Mouse (Mus musculus): ENCODE measurements around the gene Ddx42. TPM values are rescaled to one million over a fixed set of nuclear protein-coding genes. Genes with fewer than 3 reads are reported as not detected.

Ddx42 gene
- polyA plus RNA-seq, 1 experiment = not detected

DNA sequence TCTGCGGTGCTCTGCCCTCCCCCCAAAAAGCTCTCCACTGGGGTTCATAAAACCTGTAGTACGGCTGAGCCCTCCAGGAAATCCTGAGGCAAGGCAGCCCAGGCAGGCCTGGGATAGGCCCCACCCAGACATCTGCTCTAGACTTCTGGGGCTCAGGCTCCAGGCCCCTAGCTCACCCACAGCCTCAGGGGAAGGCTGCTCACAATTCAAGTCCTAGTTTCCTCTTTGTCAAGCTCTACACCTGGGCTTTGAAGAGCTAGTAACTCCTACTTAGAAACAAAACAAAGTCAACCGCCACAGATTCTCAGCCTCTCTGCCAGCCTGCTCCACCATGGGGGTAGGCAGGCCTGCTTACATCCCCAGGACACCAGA, 52.3 kb downstream of the Ddx42 start:
- H3K27ac ChIP-seq (ENCODE audit: insufficient read depth, low read depth, low read length) = no peak overlapping the region
- peaks cover 30% of the 10 kb centered on the region for H3K4me1 ChIP-seq (ENCODE audit: control insufficient read depth, insufficient read depth, low read length)
- TF ChIP-seq POLR2A (IDR thresholded peaks at IDR 0.05; ENCODE audit: insufficient read depth, low read depth, low read length) = no peak
- TF ChIP-seq CTCF (IDR thresholded peaks at IDR 0.05; ENCODE audit: insufficient read depth, low read depth, low read length) = no peak
- H3K4me3 ChIP-seq (ENCODE audit: insufficient read depth, low read depth, low read length) = no peak overlapping the region
- 72% methylated on average over 3 of the region's 3 CpGs for WGBS

DNA sequence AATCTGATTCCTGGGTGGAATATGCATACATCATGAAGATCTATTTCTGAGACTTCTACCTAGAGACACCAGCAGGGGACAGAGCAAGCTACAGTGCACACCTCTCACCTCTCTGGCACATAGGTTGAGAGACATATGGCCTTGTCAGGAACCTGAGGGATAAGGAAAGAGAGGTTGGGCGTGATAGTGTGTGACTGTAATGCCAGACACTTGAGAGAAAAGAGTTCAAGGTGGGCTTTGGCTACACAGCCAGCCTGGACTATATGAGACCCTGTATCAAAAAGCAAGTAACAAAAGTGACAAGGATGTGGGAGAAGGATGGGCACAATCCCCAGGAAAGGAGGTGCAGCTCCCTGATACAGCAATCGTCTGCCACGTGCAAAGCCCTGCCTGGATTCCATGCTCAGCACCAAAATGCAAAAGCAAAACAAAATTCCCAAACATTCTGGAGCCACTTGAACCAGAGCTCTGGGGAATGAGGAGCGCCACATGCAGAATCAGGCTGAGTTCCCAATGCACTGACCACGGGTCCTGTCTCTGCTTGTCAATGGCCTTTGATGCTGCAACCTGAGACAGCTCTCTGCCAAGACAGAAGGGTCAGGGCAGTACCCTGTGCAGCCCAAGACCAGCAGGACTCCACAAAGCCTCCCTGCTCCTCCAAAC, 54.5 kb downstream of the Ddx42 start:
- WGBS = 27% methylated on average over 5 of the region's 5 CpGs
- peaks cover 30% of the 10 kb centered on the region for H3K4me1 ChIP-seq (ENCODE audit: control insufficient read depth, insufficient read depth, low read length)
- H3K27ac ChIP-seq (ENCODE audit: insufficient read depth, low read depth, low read length) = peak overlapping the region; percentile 45; the same call in 1 of the 2 replicates
- H3K4me3 ChIP-seq (ENCODE audit: insufficient read depth, low read depth, low read length) = peak overlapping the region; percentile 77
- TF ChIP-seq POLR2A (IDR thresholded peaks at IDR 0.05; ENCODE audit: insufficient read depth, low read depth, low read length) (no peak), CTCF (IDR thresholded peaks at IDR 0.05; ENCODE audit: insufficient read depth, low read depth, low read length) (no peak)

DNA sequence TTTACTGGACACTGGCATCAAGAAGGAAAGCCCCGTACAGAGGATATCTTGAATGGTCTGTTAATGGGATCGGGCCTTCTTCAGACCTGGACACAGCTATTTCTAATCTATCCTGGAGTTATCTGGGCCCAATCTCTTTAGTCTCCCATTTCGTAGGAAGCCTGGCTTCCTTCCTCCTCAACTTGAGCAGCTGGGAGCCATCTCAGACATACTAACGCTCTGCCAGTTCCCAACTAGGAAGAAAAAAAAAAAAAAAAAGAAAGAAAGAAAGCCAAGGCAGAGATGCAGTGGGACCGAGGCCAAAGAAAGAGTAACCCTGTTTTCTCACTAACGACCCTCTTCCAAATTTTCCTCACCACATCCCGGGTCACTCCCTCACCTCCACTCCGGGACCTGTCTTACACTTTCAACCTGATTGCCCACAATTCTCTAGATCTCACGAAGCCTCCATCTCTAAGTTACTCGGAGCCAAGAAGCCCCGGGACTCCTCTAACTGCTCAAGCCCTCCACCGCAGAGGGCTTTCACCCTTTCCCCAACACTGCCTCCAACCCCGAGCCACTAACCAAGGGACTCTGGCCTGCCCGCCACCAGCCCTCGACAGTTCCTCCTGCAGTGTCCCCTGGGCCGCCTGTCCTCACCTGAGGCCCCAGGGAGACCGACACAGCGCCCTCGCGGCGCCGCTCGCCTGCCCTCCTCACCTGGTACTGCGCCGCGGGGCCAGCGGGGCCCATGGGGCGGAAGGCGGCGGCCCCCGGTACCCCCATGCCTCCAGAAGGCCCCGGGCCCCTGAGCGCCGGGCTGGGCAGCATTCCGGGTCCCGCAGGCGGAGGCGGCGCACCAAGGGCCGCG, 55.3 kb downstream of the Ddx42 start:
- TF ChIP-seq CTCF (IDR thresholded peaks at IDR 0.05; ENCODE audit: insufficient read depth, low read depth, low read length) = no peak
- no peak for TF ChIP-seq POLR2A (IDR thresholded peaks at IDR 0.05; ENCODE audit: insufficient read depth, low read depth, low read length)

DNA sequence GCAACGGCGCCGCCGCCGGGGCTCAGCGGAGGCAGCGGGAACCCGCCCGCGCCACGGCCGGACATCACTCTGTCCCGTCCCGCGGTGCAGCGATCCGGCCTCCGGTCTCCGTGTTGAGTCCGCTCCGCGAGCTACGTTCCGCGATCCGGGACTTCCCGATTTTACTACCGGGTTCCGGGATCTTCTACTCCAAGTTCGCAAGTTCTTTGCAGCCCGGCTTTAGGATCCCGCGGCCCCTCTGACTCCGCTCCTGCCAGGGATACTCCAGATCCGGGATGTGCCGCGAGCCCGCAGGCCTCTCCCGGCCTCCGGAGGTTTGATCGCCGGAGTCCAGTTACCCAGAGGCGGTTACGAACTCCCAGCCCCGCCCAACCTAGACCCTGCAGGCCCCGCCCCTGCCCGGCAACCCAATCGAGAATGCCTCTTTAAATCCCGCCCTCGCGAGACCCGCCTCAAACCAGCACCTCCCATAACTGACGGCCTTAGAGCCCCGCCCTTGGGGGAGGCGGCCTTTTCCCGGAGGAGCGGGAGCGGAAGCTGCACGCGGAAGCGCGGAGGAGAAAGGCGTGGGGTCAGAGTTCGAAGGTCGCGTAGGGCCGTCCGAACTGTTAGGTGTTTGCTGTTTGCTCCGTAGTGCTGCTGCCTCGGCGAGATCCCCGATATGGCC, 56.1 kb downstream of the Ddx42 start, which contains the start of gene Smarcd2:
Gene Smarcd2 (minus strand): TSS at position 329 of the 667 bp plus-strand sequence.
- peak within 1 kb of the TSS; percentile 67; the same call in 1 of the 2 replicates for H3K27ac ChIP-seq (ENCODE audit: insufficient read depth, low read depth, low read length)
- peaks cover 26% of the 10 kb centered on the region for H3K4me1 ChIP-seq (ENCODE audit: control insufficient read depth, insufficient read depth, low read length)
- TF ChIP-seq POLR2A (IDR thresholded peaks at IDR 0.05; ENCODE audit: insufficient read depth, low read depth, low read length) (peak; percentile 42), CTCF (IDR thresholded peaks at IDR 0.05; ENCODE audit: insufficient read depth, low read depth, low read length) (no peak)
- peak within 1 kb of the TSS; percentile 77 for H3K4me3 ChIP-seq (ENCODE audit: insufficient read depth, low read depth, low read length)
- WGBS = under 1% methylated on average over 72 of the region's 72 CpGs

More for the DNA sequence above, 55.3 kb downstream of the Ddx42 start:
- peaks cover 32% of the 10 kb centered on the region for H3K4me1 ChIP-seq (ENCODE audit: control insufficient read depth, insufficient read depth, low read length)
- peak overlapping the region; percentile 77 for H3K4me3 ChIP-seq (ENCODE audit: insufficient read depth, low read depth, low read length)
- H3K27ac ChIP-seq (ENCODE audit: insufficient read depth, low read depth, low read length) = peak overlapping the region; percentile 45; the same call in 1 of the 2 replicates
- under 1% methylated on average over 41 of the region's 41 CpGs for WGBS

DNA sequence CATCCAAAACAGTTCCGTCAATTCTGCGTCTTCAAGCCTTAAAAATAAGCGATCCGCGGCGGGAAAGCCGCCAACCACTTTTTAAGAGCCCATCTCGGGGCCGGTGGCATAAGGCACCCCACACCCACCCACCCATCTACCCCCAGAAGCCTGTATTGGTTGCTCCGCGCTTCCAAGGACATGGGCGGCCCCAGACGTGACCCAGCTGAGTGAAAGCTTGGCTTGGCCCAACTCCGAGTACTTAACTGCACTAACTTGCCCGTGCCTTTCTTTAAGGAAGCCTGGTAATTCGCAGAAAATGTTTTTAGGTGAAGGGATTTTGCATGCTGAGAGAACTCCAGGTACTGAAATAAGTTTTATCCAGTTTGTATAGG, 56.6 kb downstream of the Ddx42 start:
- TF ChIP-seq POLR2A (IDR thresholded peaks at IDR 0.05; ENCODE audit: insufficient read depth, low read depth, low read length) = no peak
- TF ChIP-seq CTCF (IDR thresholded peaks at IDR 0.05; ENCODE audit: insufficient read depth, low read depth, low read length) = no peak
- Histone ChIP-seq H3K4me1 (ENCODE audit: control insufficient read depth, insufficient read depth, low read length) (peaks cover 21% of the 10 kb centered on the region), H3K4me3 (ENCODE audit: insufficient read depth, low read depth, low read length) (peak overlapping the region; percentile 77), H3K27ac (ENCODE audit: insufficient read depth, low read depth, low read length) (peak overlapping the region; percentile 67; the same call in 1 of the 2 replicates)
- WGBS = 13% methylated on average over 16 of the region's 16 CpGs

DNA sequence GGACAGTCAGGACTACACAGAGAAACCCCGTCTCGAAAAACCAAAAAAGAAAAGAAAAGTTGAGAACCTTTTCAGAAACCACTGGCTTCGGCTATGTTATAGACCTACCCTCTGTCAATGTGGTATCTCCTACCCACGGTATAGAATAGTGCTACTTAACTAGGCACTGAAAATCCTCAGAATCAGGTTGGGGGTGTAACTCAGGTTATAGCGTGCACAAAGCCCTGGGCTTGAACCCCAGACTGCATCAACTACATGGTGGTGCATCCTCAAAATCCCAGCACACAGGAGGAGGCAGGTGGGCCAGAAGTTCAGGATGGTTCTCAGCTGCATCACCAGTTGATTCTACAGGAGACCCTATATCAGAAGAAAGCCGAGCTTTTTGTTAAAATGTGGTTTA, 57.1 kb downstream of the Ddx42 start:
- no peak overlapping the region for H3K4me3 ChIP-seq (ENCODE audit: insufficient read depth, low read depth, low read length)
- 96% methylated on average over 6 of the region's 6 CpGs for WGBS
- H3K27ac ChIP-seq (ENCODE audit: insufficient read depth, low read depth, low read length) = no peak overlapping the region
- no peak for TF ChIP-seq CTCF (IDR thresholded peaks at IDR 0.05; ENCODE audit: insufficient read depth, low read depth, low read length)
- no peak for TF ChIP-seq POLR2A (IDR thresholded peaks at IDR 0.05; ENCODE audit: insufficient read depth, low read depth, low read length)
- H3K4me1 ChIP-seq (ENCODE audit: control insufficient read depth, insufficient read depth, low read length) = peaks cover 17% of the 10 kb centered on the region

DNA sequence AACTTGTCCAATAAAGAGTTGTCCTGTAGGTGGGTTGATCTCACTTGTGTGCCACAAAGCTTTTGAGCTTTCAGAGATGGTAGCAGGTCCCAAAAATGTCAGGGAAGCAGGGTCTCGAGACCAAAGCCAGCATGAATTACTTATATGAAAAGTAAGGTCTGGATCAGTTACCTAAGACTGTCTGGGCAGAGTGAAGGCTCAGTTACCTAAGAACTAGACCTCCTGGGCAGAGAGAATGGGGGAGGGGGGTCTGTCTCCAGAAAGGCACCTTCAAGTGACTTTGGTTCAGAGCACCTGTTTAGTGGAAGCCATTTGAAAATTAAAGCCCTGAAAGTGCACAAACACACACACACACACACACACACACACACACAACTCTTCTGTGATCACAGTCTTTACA, 57.6 kb downstream of the Ddx42 start:
- H3K4me3 ChIP-seq (ENCODE audit: insufficient read depth, low read depth, low read length) = no peak overlapping the region
- TF ChIP-seq POLR2A (IDR thresholded peaks at IDR 0.05; ENCODE audit: insufficient read depth, low read depth, low read length) (no peak), CTCF (IDR thresholded peaks at IDR 0.05; ENCODE audit: insufficient read depth, low read depth, low read length) (no peak)
- WGBS = 91% methylated on average over 1 of the region's 1 CpGs

DNA sequence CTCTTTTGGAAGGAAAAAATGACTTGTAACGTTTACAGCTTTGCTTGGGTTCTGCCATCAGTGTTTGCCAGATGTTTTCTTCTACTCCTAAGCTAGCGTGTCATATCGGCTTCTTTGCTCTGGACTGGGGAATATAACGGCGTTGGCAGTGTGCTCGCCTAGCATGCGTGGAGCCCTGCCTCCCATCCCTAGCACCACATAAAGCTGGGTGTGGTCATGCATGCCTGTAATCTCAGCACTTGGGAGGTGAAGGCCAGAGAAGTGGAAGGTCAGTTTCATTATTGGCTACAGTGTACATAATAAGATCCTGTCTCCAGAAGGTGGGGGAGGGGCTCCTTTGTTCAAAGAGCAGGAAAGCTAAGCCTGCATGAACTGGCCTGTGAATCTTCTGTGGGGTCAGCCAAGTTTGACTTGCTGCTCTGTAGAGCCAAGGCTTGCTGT, 58.3 kb downstream of the Ddx42 start:
- TF ChIP-seq CTCF (IDR thresholded peaks at IDR 0.05; ENCODE audit: insufficient read depth, low read depth, low read length) (no peak), POLR2A (IDR thresholded peaks at IDR 0.05; ENCODE audit: insufficient read depth, low read depth, low read length) (no peak)
- Histone ChIP-seq H3K27ac (ENCODE audit: insufficient read depth, low read depth, low read length) (no peak overlapping the region), H3K4me3 (ENCODE audit: insufficient read depth, low read depth, low read length) (no peak overlapping the region), H3K4me1 (ENCODE audit: control insufficient read depth, insufficient read depth, low read length) (peaks cover 11% of the 10 kb centered on the region)
- WGBS = 79% methylated on average over 7 of the region's 7 CpGs

More for the DNA sequence above, 57.6 kb downstream of the Ddx42 start:
- H3K27ac ChIP-seq (ENCODE audit: insufficient read depth, low read depth, low read length) = no peak overlapping the region
- H3K4me1 ChIP-seq (ENCODE audit: control insufficient read depth, insufficient read depth, low read length) = peaks cover 12% of the 10 kb centered on the region
